Mouse (Mus musculus) naive thymus-derived CD4-positive, alpha-beta T cell, adult 2 months (primary cell): ENCODE measurements around the gene Cemip.

Experiments
- DNase-seq: peaks from one replicate; pipeline ENCODE4 v3.0.0-alpha.2; 2011; ENCODE audit warnings: low read depth

The Cemip gene

DNA sequence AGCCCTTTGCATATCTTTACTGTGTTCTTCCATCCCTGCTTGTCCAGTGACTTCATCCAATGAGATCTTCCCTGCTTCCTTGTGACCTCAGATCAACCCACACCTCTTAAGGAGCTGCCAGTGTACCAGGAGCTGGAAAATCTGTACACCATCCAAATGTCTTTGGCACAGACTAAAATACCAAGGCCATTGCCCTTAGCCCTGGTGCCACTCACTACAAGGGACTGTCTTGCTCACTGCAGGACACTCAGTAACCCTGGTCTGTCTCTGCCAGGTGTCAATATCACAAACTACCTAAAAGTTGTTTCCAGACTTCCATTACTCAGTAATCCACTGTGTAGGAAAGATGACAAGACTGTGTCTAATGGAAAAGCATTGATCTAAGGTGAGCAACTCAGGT, 121.1 kb downstream of the Cemip start:
- DNase-seq, result no peak

DNA sequence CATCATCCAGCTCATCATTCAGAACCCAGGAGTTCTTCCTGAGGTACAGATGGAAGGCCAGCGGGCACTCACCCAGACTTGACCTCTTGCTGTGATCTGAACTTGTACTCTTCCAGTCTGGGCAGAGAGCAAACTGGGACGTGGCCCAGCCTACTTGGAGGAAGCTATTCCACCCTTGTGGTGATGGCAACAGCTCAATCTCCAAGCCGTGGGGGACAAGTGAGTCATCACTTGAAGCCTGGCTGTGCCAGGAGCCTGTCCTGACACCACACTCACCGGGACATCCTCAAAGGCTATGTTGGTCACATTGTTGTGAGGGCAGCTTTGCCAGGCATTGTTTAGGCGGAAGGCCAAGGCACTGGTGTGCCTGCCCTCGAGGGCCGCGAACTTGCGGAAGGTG, 133.8 kb downstream of the Cemip start:
- no peak for DNase-seq

DNA sequence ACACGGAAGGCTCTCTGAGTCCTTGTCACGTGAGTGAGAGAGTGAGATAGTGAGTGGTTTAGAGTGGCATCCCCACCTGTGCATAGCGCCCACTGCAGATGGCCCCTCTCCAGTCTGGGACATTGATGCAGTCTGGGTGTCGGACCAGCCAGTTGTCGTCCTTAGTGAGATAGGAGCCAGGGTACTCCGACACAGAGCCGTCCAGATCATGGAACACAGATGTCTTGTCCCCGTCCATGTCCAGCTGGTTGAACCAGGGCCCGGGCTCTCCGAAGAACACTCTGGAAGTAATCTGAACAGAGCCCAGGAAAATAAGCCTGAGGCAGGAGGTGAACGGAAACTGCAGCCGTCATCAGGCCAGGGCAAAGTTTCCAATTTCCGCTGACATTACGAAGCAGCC, 135.0 kb downstream of the Cemip start:
- no peak for DNase-seq

DNA sequence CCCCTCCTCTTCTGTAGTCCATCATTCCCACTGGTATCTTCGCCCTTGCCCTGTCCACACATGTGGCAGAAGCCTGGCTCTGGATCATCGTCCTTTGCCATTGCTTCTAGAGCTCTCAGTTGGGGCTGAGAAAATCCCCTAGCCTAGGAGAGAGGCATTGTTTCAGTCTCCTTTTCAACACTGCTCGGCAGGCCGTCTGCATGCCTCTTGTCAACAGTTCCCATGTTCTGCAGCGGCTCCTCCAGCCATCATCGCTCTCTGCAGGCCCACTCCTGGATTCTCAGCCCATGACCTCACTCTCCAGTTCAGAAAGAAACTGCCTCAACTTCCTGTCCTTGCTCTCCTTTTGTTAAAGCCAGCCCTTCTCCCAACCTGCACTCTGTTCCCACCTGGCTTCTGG, 136.6 kb downstream of the Cemip start:
- no peak for DNase-seq

DNA sequence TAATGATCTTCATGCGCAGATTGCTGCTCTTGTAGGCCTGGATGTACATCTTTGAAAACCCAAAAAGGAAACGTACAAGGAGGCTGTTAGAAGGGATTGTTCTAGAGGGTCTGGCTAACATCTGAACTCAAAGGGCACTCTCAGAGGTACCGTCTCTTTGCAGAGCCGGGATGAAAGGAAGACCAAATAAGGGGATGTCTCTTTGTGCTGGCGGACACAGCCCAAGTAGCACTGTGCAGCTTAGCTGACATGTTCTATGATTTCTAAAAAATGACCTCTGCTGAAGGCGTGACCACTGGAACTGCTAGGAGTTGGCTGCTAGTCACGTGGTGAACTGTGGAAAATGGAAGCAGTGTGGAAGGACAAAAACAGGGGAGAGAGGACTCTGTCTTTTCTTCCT, 137.6 kb downstream of the Cemip start:
- DNase-seq, result no peak

DNA sequence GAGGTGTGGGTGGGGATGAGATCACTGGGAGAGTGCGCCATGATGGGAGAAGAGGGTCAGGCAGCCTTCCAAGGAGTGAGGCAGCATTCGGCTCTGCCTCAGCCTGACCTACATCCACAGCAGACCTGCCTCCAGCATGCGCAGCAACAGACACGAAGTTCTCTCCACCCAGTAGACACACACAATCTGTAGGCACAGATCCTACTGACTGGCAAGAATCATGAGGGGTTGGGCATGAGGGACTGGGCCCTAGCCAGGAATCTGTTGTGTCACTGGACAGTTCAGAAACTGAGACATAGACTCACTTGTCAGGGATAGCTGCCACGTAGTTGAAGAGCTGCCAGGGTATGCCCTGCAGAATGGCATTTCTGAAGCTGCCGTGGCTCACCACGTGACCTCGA, 144.6 kb downstream of the Cemip start:
- no peak for DNase-seq

DNA sequence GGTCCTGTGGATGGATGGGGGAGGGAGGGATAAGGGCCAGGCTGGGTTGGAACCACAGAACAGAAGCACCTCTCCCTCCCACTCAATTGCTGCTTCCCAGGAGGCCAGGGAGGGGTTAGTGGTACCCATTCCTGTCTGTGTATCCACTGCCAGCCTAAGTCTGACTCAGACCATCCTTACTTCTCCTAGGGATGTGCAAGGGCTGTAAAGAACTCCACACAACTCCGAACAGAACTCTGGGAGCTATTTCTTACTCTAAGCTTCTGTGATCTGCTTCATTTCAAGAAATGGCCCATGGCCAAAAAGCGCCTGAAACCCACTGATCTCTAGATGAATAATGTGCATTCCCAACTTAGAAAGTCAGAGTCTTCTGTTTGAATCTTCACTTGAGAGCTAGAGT, 146.2 kb downstream of the Cemip start:
- no peak for DNase-seq

DNA sequence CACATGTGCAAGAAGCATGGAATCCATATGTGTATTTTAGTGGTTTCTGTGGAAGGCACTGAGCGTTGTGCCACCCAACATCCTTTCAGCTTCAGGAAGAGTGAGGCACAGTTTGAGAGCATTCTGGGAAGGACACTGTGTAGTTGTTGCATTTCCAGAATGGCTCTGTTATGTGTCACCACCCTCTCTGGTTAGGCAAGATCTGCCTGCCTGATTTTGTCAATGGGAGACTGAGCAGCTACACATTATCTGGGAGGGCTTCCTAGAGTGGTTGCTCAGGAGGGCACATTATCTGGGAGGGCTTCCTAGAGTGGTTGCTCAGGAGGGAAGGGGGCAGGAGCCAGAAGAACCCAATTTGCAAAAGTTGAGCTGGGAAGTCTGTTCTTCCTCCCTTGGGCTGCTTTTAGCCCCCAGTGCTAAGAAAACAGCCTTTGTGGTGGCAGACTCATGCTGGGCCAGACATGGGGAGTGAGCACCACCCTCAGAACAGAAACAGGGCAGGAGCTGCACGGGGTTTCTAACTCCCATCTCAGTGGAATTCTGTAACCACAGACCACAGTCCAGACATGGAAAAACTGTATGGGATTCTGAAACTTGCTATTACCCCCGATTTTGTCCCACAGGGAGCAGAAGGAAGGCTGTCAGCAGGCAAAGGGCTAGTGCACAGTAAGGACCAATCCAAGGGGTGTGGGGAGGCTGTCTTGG, 147.1 kb downstream of the Cemip start:
- no peak for DNase-seq

DNA sequence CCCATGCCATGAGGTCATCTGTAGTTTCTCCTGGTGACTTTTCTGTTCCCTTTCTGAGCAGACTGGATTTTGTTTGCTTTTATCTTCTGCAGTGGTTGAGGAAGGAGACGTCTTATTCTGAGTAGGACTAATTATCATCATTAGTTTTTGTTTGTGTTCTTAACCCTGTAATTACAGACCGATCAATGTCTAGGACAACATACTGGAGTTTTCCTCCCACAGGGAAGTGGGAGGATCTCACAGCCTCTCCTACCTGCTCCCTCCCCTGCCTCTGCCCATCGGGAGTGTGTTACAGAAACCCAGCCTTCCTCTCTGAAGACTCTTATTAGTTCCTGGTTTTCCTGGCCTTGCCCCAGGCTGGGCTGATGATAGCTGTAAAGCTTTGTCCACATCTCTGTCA, 164.7 kb downstream of the Cemip start:
- DNase-seq, result no peak

DNA sequence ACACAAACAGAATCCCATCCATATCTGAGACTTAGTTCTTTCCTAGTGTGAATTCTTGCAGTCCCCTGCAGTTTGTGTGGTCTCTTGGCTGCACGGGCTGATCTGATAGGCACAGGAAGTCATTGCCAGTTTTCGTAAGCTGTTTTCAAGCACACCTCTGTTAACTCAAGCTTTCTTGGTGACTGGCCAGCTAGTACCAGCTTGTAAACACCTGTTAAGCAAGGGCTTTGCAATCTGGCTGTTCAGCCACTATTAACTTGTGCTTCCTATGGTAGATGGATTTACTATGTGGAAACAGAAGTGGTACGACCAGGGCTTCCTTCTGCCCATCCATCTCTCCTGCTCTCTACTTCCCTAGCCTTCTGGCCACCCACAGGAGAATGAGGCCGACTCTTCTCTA, 166.1 kb downstream of the Cemip start:
- no peak for DNase-seq

DNA sequence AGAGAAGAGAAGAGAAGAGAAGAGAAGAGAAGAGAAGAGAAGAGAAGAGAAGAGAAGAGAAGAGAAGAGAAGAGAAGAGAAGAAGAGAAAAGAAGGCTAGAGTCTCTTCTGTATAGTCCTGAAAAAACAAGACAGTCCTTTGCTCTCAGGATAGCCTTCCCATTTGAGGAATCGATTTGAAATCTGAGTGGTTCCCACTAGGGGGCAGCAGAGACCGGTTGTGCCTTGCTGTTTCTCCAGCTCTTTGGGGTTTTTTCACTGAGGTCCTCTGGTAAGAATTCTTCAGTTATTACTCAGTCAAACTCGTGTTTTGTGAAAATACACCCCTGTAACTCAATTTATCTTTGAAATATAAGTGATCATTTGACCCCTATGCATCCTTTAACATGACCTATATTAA, 171.7 kb downstream of the Cemip start:
- DNase-seq, result peak; percentile 76

DNA sequence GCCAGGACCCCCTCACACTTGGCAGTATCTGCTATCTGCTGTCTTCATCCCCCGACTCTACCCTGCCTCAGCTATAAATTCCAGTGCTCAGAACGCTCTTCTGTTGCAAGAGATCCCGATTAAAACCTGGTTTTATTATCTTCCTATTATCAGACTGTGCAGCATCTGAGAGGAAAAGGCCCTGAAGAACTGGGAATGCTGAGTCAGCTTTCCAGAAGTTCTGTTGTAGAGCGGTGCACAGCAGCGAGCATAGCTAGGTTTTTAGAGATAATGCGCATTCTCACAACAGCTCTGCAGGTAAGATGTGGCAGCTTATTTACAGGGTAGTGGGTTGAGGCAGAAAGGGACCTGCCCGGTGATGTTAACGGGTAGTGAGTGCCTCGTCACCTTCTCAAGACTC, 172.3 kb downstream of the Cemip start:
- DNase-seq, result no peak

DNA sequence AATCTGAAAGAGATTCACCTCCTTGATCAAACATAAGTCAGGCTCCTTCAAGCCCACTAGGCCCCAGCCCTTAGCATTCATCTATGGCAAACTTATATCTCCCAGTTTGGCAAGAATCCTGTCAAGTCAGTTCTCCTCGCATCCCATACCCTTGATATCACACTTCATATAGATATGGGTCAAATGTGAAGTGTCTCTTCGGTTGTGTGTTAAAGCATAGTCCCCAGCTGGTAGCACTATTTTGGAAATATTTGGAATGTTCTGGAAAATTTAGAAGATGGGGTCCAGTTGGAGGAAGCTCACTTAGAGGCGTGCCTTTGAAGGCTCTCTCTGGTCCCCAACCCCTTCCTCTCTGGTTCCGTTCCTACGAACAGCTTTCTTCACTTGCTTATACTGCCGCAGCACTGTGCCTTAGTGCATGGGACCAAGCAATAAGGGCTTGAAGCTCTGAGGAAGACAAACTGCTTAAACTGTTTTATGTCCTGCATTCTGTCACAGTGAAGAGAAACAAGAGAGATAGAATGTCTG, 172.8 kb downstream of the Cemip start:
- no peak for DNase-seq

DNA sequence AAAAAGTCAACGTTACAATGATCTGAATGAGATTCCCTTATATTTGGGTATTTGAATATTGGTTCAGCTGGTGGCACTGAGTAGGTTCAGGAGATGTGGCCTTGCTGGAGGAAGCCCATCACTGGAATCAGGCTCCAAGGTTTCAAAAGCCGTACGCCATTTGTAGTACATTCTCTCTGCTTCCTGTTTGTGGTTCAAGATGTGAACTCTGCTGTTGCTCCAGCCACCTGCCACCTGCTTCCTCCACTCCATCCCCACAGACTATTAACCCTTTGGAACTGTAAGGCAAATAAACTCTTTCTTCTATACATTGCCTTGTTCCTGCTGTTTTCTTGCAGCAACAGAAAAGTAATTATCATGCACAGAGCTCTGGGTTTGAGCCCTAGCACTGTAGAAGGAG, 174.4 kb downstream of the Cemip start:
- DNase-seq, result no peak

DNA sequence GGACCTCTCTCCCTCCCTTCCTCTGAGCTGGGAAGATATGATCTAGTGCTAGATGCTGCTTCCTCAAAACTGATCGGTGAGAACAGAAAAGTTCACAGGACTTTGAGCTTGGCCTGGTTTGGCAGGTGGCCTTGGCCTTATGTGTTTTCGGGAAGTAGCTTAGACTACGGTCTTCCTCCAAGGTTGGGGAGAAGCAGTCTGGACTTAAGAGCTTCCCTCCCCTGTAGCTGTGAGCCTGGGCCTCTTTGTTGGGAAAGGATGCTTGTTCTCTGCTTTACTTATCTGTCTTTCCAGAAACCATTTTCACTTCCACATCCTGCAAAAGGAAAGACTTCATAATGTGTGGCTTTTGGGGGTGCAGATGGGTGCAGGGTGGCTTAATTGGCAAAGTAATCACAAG, 181.5 kb downstream of the Cemip start:
- no peak for DNase-seq

DNA sequence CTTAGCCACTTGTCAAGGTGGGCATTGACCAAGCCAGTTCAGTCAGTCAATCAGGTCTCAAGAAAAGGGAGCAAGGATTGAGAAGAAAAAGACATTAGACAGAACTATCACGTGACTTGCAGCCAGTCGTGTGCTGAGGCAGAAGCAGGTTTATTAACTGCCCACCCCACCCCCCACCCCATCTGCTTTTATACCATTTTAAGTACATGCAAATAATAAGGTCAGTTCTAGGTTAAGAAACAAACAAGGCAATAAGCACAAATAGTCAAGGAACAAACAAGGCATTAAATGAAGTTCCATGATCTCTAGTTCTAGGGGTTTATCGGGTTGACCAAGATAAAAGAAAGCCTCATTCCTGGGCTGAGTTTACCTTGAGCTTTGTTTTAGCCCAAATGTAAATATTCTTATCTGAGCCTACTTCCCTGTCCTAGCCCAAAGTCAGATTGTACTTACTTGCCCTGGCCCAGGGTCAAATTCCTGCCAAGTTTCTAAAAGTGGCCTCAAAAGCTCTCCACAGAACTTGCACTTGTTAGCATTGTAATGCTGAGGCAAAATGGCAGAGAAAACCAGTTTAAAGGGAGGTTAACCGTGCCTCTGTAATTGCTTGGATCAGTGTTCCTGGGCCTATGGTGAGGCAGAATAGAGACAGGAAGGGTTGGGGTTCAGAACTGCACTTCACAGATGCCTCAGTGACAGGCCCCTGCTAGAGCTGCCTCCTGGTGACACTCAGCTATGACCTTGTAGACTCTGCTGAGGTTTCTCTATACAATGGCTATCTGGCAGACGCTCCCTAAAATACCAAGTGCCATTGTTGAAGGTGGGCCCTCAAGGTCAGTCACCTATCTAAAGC, 183.8 kb downstream of the Cemip start:
- no peak for DNase-seq

DNA sequence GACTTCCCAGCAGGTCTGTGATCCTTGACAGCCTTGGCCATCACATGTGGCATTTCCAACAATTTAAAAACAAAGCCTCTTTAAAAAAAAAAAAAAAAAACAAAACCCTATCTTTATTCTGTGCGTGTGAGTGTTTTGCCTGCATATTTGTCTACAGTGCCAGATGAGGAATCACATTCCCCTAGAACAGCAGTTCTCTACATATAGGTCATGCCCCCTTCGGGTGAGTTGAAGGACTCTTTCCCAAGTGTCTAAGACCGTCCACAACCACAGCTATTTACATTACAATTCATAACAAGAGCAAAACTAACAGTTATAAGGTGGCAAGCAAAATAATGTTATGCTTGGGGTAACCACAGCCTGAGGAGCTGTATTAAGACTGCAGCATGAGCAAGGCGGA, 184.9 kb downstream of the Cemip start:
- no peak for DNase-seq

DNA sequence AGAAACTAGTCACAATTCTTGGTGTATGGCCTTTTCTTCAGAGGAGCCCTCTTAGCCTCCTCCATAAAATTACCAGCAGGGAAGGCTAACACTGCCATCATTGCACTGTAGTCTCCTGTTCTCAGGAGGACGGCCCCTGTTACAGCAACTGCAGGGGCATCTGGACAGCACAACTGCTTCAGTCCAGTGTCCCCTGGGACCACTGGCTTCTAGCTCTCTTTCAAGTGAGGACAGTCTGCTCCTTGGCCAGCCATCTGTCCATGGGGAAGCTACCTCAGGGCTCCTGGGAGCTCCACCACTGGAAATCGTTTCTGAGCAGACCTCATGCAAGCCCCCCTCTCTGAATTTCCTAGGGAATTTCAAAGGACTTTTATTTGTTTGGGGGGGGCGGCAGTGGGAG, 185.8 kb downstream of the Cemip start:
- no peak for DNase-seq

DNA sequence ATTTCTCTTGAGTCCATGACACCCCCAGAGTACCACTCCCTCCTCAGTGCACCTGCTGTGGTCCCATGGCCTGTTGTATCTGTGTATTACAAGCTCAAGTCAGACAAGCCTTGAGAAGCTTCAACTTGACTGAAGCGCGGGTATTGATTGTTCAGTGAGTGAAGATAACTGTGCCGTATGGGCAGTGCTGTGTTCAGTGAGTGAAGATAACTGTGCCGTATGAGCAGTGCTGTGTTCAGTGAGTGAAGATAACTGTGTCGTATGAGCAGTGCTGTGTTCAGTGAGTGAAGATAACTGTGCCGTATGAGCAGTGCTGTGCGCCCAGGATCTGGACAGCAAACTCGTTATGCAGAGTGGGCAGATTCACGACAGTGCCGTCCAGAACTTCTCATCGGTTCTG, 188.0 kb downstream of the Cemip start:
- DNase-seq, result no peak

DNA sequence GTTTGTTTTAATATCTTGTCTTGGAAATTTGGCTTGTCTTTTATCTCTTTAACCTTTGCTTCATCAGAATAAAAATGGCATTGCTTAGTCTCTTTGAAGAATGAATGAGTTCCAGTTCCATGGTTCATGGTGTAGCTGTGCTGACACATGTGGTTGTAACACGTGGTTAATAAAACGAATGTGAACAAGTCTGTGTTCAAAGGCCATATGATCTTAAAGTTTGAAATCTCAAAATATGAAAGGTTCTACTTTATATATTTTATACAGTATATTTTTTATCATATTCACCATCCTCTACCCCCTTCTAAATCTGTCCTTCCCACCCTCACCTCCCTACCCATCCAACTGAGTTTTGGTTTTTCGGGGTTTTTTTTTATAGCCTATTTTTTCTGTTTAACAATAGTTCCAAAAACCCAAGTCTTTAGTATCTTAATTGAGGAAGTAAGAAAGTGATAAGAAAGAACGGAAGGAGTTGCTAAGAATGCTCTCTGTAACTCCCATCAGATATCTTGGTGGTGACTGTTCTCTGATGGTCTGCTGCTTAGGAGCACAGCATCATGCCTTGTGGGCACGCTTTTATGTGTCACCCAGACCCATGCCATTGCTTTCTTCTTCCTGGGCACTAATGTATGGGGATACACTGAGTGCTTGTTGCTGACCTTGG, 190.1 kb downstream of the Cemip start:
- DNase-seq, result no peak

DNA sequence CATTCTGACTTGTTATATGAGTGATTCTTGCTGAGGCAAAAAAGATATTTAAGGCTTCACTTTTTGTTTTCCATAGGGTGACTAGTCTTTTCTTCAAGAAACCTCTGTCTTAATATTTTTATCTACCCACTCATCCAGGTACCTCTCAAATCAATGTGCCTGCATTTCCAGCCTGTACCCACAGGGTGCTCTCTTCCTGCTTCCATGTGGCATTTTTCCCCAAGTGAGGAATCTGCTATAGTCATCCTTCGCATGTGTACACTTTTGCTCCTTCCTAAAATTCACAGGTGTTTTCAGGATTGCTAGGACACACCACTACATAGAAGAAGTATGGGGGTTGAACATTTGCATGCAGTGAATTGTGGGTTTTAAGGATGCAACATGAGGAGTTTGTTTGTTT, 192.0 kb downstream of the Cemip start:
- DNase-seq, result no peak

DNA sequence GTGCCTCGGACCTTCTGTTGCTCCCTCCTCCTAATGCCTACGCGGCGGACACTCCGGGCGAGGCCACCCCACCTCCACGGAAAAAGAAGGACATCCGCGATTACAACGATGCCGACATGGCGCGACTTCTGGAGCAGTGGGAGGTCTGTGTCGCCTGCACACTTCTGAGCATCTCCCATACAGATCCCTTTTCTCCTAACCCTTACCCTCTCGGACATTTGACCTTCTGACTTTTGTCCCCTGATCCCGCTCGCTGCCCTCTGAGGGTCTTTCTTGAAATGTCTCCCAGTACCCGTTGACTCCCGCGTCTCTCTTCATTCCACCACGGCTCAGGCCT, 194.0 kb downstream of the Cemip start:
- no peak for DNase-seq
